Mouse (Mus musculus) G1E (cell line): Measurements from ENCODE around the gene Il34.

Source experiments
- CTCF ChIP-seq: IDR thresholded peaks from 2 replicates; pipeline ENCODE4 v1.5.1; 2012; ENCODE audit warnings: low read depth, low read length, inconsistent platforms, mixed read lengths
- GATA1 ChIP-seq: IDR thresholded peaks from 2 replicates; pipeline ENCODE4 v1.6.1; 2012; ENCODE audit warnings: borderline replicate concordance, low read length, inconsistent platforms, mixed read lengths
- POLR2AphosphoS5 ChIP-seq: IDR thresholded peaks from 2 replicates; pipeline ENCODE4 v1.6.1; 2012; ENCODE audit warnings: low read depth, low read length, inconsistent platforms; ENCODE audit not compliant: insufficient replicate concordance

DNA sequence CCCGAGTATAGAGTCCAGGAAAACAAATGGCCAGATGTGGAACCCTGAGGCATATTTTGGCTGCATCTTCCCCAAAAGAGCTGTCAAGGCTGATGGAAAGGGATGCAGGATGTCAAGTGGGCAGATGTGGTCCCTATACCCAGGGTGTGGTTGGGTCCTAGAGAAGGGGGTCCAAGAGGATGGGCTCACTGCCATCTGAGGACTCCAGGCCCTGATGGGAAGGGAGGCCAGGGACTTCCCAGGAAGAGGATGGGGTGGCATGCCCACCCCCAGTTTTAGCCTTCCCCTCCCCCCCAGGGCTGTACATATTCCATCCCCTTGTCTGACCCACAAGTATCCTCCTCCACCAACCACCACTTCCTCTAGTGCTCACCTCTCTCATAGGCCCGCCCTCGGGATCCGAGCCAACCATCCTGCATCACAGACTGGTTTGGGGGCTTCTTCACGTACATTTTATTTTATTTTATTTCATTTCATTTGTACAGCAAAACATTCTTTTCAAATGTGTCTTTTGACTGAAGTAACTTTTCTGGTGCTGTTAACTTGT is 65.0 kb downstream of the Il34 start:
- TF ChIP-seq POLR2AphosphoS5 (no peak), CTCF (no peak), GATA1 (no peak)
